Mouse (Mus musculus) forebrain, embryonic 12.5 days (tissue): Measurements from ENCODE around the gene Dnajc27. TPM values are rescaled to one million over a fixed set of nuclear protein-coding genes. Genes with fewer than 3 reads are reported as not detected.
A peak's percentile ranks its signal among the peaks of the same experiment; 100 is the strongest.

Experiments
- ATAC-seq: fragments of 200-750 bp; cut with Nextera tagmentation; 2 replicates; pipeline ENCODE4 v1.8.0; 2017; ENCODE audit warnings: moderate TSS enrichment; ENCODE audit not compliant: low FRiP score
- H3K27ac ChIP-seq: fragments of 300-500 bp; sonication (generic); 2 replicates; pipeline ENCODE4 v1.5.1; 2016; ENCODE audit warnings: mild to moderate bottlenecking
- H3K27me3 ChIP-seq: fragments of 300-500 bp; sonication (generic); 2 replicates; pipeline ENCODE4 v1.6.1; 2016; ENCODE audit warnings: mild to moderate bottlenecking
- H3K36me3 ChIP-seq: fragments of 300-500 bp; sonication (generic); replicated peaks from 2 replicates; pipeline ENCODE4 v1.6.1; 2016; ENCODE audit warnings: mild to moderate bottlenecking
- H3K4me1 ChIP-seq: fragments of 300-500 bp; sonication (generic); 2 replicates; pipeline ENCODE4 v1.6.1; 2016
- H3K4me2 ChIP-seq: fragments of 300-500 bp; sonication (generic); 2 replicates; pipeline ENCODE4 v1.6.1; 2016; ENCODE audit warnings: mild to moderate bottlenecking, moderate library complexity
- H3K4me3 ChIP-seq: fragments of 300-500 bp; sonication (generic); replicated peaks from 2 replicates; pipeline ENCODE4 v1.5.1; 2016; ENCODE audit warnings: mild to moderate bottlenecking
- H3K9ac ChIP-seq: fragments of 300-500 bp; sonication (generic); 2 replicates; pipeline ENCODE4 v1.6.1; 2016; ENCODE audit warnings: mild to moderate bottlenecking
- H3K9me3 ChIP-seq: fragments of 300-500 bp; sonication (generic); 2 replicates; pipeline ENCODE4 v1.6.1; 2016
- WGBS: fragments of 180-500 bp; shearing (Covaris S2); methylation state at CpG from one replicate; pipeline ENCODE4 v1.1.7; 2016; 5-methylcytosine and 5-hydroxymethylcytosine counted together
- polyA plus RNA-seq: library from polyadenylated mRNA; unstranded; fragments of >200 nt; fragmentation: Nextera tagmentation; extraction: Ambion mirVana; gene quantifications from 2 replicates; pipeline ENCODE4 v1.2.1, GENCODE M21; 2016

Gene Dnajc27
- 11.3 and 13.3 TPM in 2 replicates for polyA plus RNA-seq

DNA sequence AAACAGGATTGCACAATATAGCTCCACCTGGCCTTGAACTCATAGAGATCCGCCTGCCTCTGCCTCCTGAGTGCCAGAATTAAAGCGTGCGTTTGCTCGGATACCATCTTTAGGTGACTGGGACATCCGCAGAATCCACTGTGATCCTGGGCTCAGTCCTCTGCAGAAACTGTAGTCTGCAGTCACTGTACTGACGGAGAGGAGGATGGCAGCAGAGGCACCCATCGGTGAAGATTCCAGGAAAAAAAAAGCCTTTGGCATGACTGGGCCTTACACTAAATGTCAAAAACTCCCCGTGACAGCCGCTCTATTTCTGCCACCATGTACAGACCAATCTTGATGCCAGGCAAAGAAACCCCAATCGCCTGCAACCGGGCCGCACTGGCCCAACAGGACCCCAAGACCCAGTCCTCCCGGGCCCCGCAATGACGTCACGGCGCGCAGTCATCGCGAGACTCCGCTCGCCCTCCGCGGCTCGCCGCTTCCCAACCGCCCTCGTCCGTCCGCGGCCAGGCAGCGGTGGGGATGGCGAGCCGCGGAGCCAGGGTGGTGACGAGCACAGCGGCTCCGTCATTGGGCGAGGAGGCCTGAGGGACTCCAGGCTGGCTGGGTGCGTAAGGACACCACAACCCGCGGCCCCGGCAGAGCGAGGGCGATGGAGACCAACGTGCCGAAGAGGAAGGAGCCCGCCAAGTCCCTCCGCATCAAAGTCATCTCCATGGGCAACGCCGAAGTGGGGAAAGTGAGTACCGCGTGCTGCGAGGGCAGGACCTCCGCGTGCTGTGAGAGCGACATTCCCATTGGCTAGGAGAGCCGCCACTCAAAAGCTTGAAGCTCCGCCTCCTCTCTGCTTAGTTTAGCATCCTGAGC lies at the start of gene Dnajc27:
TSS of gene Dnajc27 (plus strand) at position 452 of the 870 bp plus-strand sequence.
- peaks cover 19% of the 10 kb centered on the region for H3K36me3 ChIP-seq
- H3K9ac ChIP-seq: peak within 1 kb of the TSS; percentile 67
- peak within 1 kb of the TSS; percentile 58 for H3K4me2 ChIP-seq
- peak; percentile 97 for ATAC-seq
- no peaks in the 10 kb centered on the region for H3K9me3 ChIP-seq
- 5% methylated on average over 59 of the region's 59 CpGs for WGBS
- H3K27ac ChIP-seq: peak within 1 kb of the TSS; percentile 96
- H3K4me3 ChIP-seq: peak within 1 kb of the TSS; percentile 55
- H3K4me1 ChIP-seq: peaks cover 9% of the 10 kb centered on the region
- H3K27me3 ChIP-seq: no peaks in the 10 kb centered on the region

DNA sequence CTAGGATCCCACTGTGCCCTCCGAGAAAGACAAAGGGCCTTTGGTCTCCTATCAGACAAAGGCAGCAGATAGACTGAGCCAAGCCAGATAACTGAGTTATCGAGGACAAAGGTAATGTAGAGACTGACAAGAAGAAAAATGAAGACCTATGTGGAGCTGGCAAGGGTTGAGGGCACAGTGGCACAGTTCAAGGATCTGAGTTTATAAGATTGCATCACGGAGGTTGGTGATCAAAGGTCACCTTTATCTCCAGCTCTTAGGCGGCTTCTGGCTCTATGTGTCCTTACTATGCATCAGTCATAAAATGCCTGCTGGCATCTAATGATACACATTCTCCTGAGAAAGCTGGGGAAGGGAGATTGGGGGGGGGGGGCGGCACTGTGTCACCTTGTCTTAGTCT lies 46.2 kb upstream of the Dnajc27 start:
- Histone ChIP-seq H3K27me3 (peaks cover 17% of the 10 kb centered on the region; the same call in 1 of the 2 replicates), H3K9me3 (no peaks in the 10 kb centered on the region), H3K27ac (no peak overlapping the region), H3K4me1 (peaks cover 19% of the 10 kb centered on the region), H3K9ac (no peak overlapping the region), H3K4me2 (no peak overlapping the region), H3K4me3 (no peak overlapping the region), H3K36me3 (no peaks in the 10 kb centered on the region)
- 95% methylated on average over 5 of the region's 5 CpGs for WGBS
- ATAC-seq: no peak

DNA sequence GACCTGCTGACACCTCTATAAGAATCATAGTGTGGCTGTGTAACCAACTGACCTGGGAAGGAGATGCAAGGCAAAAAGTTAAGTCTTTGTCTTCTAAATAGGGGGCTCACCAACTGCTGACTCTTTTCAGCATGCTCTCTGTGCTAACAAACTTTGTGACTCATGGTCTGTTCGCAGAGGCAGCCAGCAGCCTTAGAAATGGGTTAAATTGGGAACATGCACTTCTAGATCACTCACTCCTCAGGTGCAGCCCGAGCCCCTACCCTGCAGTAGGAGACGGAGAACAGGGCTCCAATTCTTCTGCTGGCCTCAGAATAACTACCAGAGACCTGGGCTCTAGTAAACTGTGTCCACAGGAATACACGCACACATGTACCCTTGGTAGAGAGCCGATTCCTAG lies 44.9 kb upstream of the Dnajc27 start:
- H3K4me3 ChIP-seq: peak overlapping the region; percentile 84
- no peaks in the 10 kb centered on the region for H3K9me3 ChIP-seq
- peaks cover 29% of the 10 kb centered on the region; the same call in 1 of the 2 replicates for H3K27me3 ChIP-seq
- no peak for ATAC-seq
- no peaks in the 10 kb centered on the region for H3K36me3 ChIP-seq
- 28% methylated on average over 5 of the region's 5 CpGs for WGBS
- peaks cover 23% of the 10 kb centered on the region for H3K4me1 ChIP-seq
- H3K27ac ChIP-seq: no peak overlapping the region
- H3K9ac ChIP-seq: peak overlapping the region; percentile 89
- H3K4me2 ChIP-seq: peak overlapping the region; percentile 76

DNA sequence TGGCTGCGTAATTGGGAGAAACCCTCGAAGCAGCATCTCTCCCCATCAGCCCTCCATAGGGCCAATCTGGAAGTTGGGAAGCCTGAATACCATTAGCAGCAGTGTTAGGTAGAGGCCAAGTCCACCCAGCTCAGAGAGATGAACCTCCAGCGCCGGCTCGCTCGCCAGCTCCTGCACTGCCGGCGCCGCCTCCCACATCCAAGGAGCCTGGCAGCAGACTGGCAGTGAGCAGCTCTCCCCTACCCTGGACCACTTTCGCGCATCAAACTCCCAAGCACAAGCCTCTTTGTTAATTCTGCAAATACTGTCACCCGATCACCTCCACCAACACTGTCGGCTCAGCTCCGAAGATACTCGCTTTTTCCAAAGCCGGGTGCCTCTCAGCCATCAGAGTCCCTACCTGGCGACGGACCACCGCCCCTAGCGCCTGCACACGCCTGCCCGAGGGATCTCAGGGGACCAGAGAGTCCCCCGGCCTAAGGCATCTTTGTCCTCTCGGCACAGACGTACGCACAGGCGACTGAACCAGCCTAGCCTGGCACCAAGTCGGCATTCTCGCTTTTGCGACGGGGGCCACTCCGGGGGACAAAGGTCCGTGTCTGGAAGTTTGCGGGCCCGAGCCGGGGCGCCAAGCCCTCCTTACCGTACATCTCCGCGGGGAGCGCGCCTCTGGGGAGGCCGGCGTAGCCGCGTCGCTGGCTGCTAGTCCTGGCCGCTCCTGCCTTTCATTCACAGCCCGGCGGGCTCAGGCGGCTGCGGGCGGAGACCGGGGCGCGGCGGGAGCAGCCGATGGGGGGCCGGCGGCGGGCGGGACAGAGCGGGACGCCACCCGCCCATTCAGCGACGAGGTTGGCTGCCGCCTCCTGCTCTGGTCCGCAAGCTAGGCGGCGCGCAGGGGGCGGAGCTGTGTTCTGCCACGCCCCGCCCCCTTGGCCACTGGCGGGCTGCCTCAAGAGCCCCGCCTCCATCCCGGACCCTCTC lies 44.0 kb upstream of the Dnajc27 start, which contains the start of gene Efr3b:
TSS of gene Efr3b (minus strand) at position 855 of the 981 bp plus-strand sequence.
- WGBS: under 1% methylated on average over 73 of the region's 78 CpGs
- ATAC-seq: peak; percentile 98

DNA sequence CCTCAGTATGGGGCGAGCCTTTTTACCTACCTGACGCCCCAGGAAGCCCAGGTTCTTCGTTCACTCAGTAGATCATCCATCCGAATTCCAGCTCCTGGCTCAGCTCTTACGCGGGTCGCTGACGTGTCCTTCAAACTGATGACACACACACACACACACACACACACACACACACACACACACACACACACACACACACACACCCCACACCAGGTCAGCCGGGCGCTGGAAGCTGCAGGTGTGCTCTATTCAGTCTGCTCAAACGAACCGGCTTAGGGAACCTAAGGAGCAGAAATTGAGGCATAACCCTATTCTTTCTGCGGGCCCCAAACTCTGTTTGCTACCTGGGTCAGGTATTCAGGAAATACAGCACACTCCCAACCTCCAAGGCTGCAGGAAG lies 43.3 kb upstream of the Dnajc27 start:
- Histone ChIP-seq H3K27ac (no peak overlapping the region), H3K27me3 (peaks cover 30% of the 10 kb centered on the region; the same call in 1 of the 2 replicates), H3K4me1 (peaks cover 23% of the 10 kb centered on the region), H3K9me3 (no peaks in the 10 kb centered on the region), H3K4me3 (peak overlapping the region; percentile 84), H3K36me3 (no peaks in the 10 kb centered on the region), H3K4me2 (peak overlapping the region; percentile 76), H3K9ac (0 out of 2 replicates have a peak overlapping the region, but pooled peaks have one; percentile 29)
- ATAC-seq: no peak
- WGBS: 4% methylated on average over 13 of the region's 13 CpGs

More for the DNA sequence above, 44.0 kb upstream of the Dnajc27 start, which contains the start of gene Efr3b:
- peaks cover 23% of the 10 kb centered on the region for H3K4me1 ChIP-seq
- H3K4me2 ChIP-seq: peak within 1 kb of the TSS; percentile 76
- H3K27ac ChIP-seq: peak within 1 kb of the TSS; percentile 67
- H3K9me3 ChIP-seq: no peaks in the 10 kb centered on the region
- H3K27me3 ChIP-seq: peaks cover 30% of the 10 kb centered on the region; the same call in 1 of the 2 replicates
- peak within 1 kb of the TSS; percentile 84 for H3K4me3 ChIP-seq
- peak within 1 kb of the TSS; percentile 89 for H3K9ac ChIP-seq
- no peaks in the 10 kb centered on the region for H3K36me3 ChIP-seq

DNA sequence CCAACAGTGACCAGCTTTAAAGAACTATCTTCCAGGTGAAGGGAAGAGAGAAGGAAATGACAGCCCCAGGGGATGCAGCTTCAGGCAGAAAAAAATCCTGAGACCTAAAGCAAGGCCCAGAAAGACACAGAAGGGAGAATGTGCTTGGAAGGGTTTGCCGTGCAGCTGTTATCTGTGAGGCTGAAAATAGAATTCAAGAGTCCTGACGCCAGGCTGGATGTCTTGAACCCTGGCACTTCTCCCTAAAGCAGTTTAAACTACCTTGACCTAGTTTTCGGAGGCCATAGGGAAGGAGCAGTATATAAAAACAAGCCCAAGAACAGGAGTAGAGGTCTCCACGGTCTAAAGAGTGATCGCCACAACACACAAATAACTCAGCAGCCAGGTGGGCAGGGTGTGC lies 40.0 kb upstream of the Dnajc27 start:
- Histone ChIP-seq H3K4me3 (no peak overlapping the region), H3K9me3 (no peaks in the 10 kb centered on the region), H3K27ac (no peak overlapping the region), H3K4me1 (peaks cover 13% of the 10 kb centered on the region), H3K27me3 (peaks cover 28% of the 10 kb centered on the region; the same call in 1 of the 2 replicates), H3K4me2 (no peak overlapping the region), H3K9ac (no peak overlapping the region), H3K36me3 (no peaks in the 10 kb centered on the region)
- no peak for ATAC-seq
- WGBS: 84% methylated on average over 5 of the region's 5 CpGs

DNA sequence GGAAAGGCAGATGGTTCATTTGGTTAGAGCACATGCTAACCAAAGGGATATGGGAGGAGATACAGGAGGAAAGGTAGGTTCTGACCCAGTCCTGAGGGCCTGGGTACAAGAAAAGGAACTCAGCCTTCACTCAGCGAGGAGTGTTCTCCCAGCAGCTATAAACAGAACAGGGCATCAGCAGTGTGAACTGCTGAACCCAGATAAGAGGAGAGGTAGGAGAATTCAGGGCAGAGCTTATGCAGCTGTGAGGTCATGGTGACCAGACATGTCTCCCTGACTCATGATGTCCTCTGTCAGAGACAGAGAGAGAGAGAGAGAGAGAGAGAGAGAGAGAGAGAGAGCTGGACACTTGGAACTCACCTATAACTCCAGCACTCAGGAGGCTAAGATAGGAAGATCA lies 36.4 kb upstream of the Dnajc27 start:
- Histone ChIP-seq H3K27ac (no peak overlapping the region), H3K4me1 (0 out of 2 replicates have a peak, but pooled peaks cover 5% of the 10 kb centered on the region), H3K4me2 (no peak overlapping the region), H3K9me3 (no peaks in the 10 kb centered on the region), H3K27me3 (peaks cover 14% of the 10 kb centered on the region; the same call in 1 of the 2 replicates), H3K36me3 (no peaks in the 10 kb centered on the region), H3K4me3 (no peak overlapping the region), H3K9ac (no peak overlapping the region)
- 90% methylated on average over 1 of the region's 1 CpGs for WGBS
- ATAC-seq: no peak

DNA sequence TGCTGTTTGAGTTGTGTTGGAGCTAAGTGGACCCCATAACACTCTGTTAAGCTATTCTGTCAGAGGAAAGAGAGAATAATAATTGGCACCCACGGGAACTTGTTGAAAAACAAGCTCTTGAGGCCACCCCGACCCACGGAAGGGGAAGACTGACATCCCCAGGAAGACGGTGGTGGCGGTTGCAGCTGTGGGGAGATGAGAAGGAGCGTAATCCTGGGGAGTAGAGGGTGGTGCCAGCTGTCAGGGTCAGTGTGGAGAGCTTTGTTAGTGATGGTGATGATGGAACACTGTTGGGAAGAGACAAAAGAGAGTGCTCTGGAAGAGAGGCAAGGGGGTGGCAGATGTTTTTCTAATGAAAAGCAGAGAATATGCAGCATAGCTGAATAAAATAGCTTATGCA lies 34.4 kb upstream of the Dnajc27 start:
- Histone ChIP-seq H3K9ac (no peak overlapping the region), H3K4me3 (no peak overlapping the region), H3K27ac (no peak overlapping the region), H3K4me2 (no peak overlapping the region), H3K27me3 (no peaks in the 10 kb centered on the region), H3K4me1 (no peaks in the 10 kb centered on the region), H3K9me3 (no peaks in the 10 kb centered on the region), H3K36me3 (no peaks in the 10 kb centered on the region)
- no peak for ATAC-seq
- 65% methylated on average over 6 of the region's 6 CpGs for WGBS

DNA sequence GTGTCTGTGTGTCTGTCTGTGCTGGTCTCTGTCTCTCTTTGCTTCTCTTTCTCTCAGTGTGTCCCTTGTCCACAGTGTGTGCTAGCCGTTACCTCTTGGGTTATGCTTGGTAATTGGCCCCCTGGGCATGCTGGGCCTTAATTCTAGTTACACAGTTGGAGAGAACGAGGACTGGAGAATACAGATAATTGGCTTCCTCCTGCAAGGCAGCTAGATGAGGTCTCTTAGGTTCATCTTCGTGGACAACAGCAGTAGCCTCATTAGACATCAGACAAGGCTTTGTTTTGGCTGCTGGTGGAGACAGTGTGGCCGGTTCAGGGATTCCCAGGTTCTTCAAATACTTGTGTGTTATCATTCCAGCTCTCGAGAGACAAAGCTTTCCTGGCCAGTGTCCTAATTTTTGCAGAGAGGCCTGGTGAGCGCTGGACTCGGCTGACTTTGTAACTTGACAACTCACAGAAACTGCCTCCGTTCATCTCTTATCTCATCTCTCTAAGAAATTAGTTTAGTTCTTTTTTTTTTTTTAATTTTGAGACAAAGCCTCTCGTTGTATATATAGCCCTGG lies 31.4 kb upstream of the Dnajc27 start:
- H3K9me3 ChIP-seq: no peaks in the 10 kb centered on the region
- no peak for ATAC-seq
- 48% methylated on average over 9 of the region's 9 CpGs for WGBS
- H3K27me3 ChIP-seq: no peaks in the 10 kb centered on the region
- no peak overlapping the region for H3K9ac ChIP-seq
- H3K27ac ChIP-seq: no peak overlapping the region
- H3K4me3 ChIP-seq: no peak overlapping the region
- H3K4me2 ChIP-seq: no peak overlapping the region
- no peaks in the 10 kb centered on the region for H3K36me3 ChIP-seq
- no peaks in the 10 kb centered on the region for H3K4me1 ChIP-seq

DNA sequence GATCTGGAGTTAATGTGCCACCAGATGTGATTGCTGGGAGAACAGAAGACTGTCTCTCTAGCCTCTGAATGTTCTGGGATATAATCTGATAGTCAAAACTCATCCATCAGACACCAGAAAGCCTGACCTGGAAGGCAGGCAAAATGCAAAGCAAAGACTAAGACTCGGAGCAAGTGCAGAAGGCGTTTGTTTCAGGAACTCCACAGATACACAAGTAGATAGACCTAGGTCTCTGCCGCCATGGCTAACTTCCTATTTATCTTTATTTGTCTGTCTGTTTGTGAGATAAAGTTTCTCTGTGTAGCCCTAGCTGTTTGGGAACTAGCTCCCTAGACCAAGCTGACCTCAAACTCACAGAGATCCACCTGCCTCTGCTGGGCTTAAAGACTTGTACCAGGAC lies 28.7 kb upstream of the Dnajc27 start:
- H3K36me3 ChIP-seq: no peaks in the 10 kb centered on the region
- ATAC-seq: no peak
- H3K4me2 ChIP-seq: no peak overlapping the region
- no peak overlapping the region for H3K9ac ChIP-seq
- H3K4me3 ChIP-seq: no peak overlapping the region
- no peak overlapping the region for H3K27ac ChIP-seq
- no peaks in the 10 kb centered on the region for H3K9me3 ChIP-seq
- no peaks in the 10 kb centered on the region for H3K27me3 ChIP-seq
- WGBS: 94% methylated on average over 3 of the region's 3 CpGs
- no peaks in the 10 kb centered on the region for H3K4me1 ChIP-seq

DNA sequence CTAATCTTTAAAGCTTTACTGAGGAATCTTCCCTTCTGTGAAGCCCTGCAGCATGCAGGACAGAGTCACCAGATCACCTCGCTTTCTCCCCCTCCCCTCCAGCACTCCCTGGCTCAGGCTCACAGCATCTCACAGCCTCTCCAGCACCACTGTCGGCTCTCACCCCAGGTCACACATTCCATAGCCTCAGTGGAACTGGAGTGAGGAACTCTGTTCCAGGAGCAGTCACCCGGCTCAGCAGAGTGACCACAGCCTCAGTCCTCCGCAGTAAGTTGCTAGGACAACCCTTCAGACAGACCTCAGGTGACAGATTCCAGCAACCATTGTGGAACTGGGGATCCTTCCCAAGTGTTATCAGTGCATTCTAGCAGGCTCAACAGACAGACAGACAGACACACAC lies 27.5 kb upstream of the Dnajc27 start:
- Histone ChIP-seq H3K27ac (no peak overlapping the region), H3K36me3 (no peaks in the 10 kb centered on the region), H3K4me2 (no peak overlapping the region), H3K9me3 (no peaks in the 10 kb centered on the region), H3K4me3 (no peak overlapping the region), H3K9ac (no peak overlapping the region), H3K4me1 (no peaks in the 10 kb centered on the region), H3K27me3 (no peaks in the 10 kb centered on the region)
- no peak for ATAC-seq
- WGBS: 49% methylated on average over 4 of the region's 4 CpGs
